In the genomic region with DNA sequence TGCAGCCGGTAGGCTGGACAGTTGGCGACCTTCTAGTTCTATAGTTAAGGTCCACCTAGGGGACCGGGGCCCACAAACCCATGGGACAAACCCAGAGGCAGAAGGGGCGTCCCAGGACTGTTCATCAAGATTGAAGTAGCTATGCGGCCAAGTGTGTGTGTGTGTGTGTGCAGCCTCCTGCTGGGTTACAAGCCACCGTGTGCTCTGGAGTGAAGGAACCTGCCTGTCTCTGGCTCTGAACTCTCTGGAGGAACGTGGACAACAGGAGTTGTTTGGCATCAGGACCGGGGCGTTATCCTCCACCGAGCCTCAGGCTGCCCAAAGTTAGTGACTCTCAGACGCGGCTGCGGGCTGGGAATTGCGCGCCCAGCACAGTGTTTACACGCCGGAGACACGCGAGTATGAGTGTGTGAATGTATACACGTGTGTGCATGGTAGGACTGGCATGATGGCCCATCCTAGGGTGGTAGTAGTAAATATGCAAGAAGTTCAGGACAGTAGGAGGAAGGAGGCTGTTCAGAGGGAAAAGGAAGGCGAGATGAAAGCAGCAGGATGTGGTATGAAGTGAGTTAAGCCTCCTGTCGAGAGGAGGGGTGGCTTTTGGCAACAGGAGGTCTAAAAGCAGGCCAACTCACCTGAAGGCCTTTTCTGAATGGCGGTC, we compare ENCODE assay signal across 8 mouse cellular contexts. TPM values are rescaled to one million over a fixed set of nuclear protein-coding genes. Genes with fewer than 3 reads are reported as not detected.
DNase-seq lines count a peak whose midpoint lies in the region; ATAC-seq and TF ChIP-seq lines count a peak whose summit lies in the region.

No protein-coding gene starts in this region.

- H3K27me3 ChIP-seq in kidney, postnatal 0 days (ENCODE audit: insufficient read depth, low read length) = no peaks in the 10 kb centered on the region
- peaks cover 62% of the 10 kb centered on the region for H3K27me3 ChIP-seq in embryonic facial prominence, embryonic 10.5 days (replicated peaks; ENCODE audit: low read depth, poor library complexity, severe bottlenecking)
- peaks cover 2% of the 10 kb centered on the region; the same call in 1 of the 2 replicates for H3K27me3 ChIP-seq in intestine, postnatal 0 days (replicated peaks; ENCODE audit: control insufficient read depth, insufficient read depth, low read length)
- H3K27me3 ChIP-seq in neural tube, embryonic 12.5 days (replicated peaks) = peaks cover 12% of the 10 kb centered on the region

- no peak for DNase-seq in kidney, postnatal 0 days (ENCODE audit: low spot score)
- no peak for DNase-seq in kidney, postnatal 25 days
- no peak for DNase-seq in embryonic facial prominence, embryonic 10.5 days (ENCODE audit: low spot score)
- DNase-seq in right cerebral cortex, postnatal 14 days = no peak
- DNase-seq in urinary bladder, postnatal 25 days (ENCODE audit: low spot score) = no peak
- no peak for DNase-seq in adrenal gland, postnatal 14 days

- H3K9ac ChIP-seq in kidney, postnatal 0 days (ENCODE audit: low read depth, low read length) = 0 out of 2 replicates have a peak overlapping the region, but pooled peaks have one; percentile 37
- H3K9ac ChIP-seq in intestine, postnatal 0 days (ENCODE audit: low read depth, low read length) = 0 out of 2 replicates have a peak overlapping the region, but pooled peaks have one; percentile 31
- H3K9ac ChIP-seq in neural tube, embryonic 12.5 days = 0 out of 2 replicates have a peak overlapping the region, but pooled peaks have one; percentile 44

- no peak for ATAC-seq in kidney, postnatal 0 days (replicated peaks; ENCODE audit: low FRiP score, low read depth)
- ATAC-seq in intestine, postnatal 0 days = no peak
- ATAC-seq in neural tube, embryonic 12.5 days (ENCODE audit: low FRiP score, low read depth) = no peak; the same call in 1 of the 2 replicates

- no peak overlapping the region for H3K27ac ChIP-seq in kidney, postnatal 0 days
- peak overlapping the region; percentile 72 for H3K27ac ChIP-seq in embryonic facial prominence, embryonic 10.5 days (replicated peaks)
- H3K27ac ChIP-seq in intestine, postnatal 0 days (ENCODE audit: low read depth, low read length) = no peak overlapping the region
- H3K27ac ChIP-seq in neural tube, embryonic 12.5 days = no peak overlapping the region

- peak overlapping the region; percentile 78 for H3K4me2 ChIP-seq in kidney, postnatal 0 days (ENCODE audit: low read length)
- peak overlapping the region; percentile 75 for H3K4me2 ChIP-seq in intestine, postnatal 0 days (replicated peaks; ENCODE audit: low read depth)
- peak overlapping the region; percentile 72 for H3K4me2 ChIP-seq in neural tube, embryonic 12.5 days (replicated peaks)

- H3K36me3 ChIP-seq in kidney, postnatal 0 days (ENCODE audit: insufficient read depth, low read length) = no peaks in the 10 kb centered on the region
- H3K36me3 ChIP-seq in embryonic facial prominence, embryonic 10.5 days (replicated peaks) = no peaks in the 10 kb centered on the region
- no peaks in the 10 kb centered on the region for H3K36me3 ChIP-seq in intestine, postnatal 0 days (ENCODE audit: control insufficient read depth, insufficient read depth)
- no peaks in the 10 kb centered on the region for H3K36me3 ChIP-seq in neural tube, embryonic 12.5 days

- peak overlapping the region; percentile 40 for H3K4me3 ChIP-seq in kidney, postnatal 0 days (replicated peaks; ENCODE audit: low read depth, low read length)
- peak overlapping the region; percentile 64 for H3K4me3 ChIP-seq in embryonic facial prominence, embryonic 10.5 days
- H3K4me3 ChIP-seq in intestine, postnatal 0 days (ENCODE audit: low read depth, low read length) = peak overlapping the region; percentile 38
- peak overlapping the region; percentile 43 for H3K4me3 ChIP-seq in neural tube, embryonic 12.5 days

- 25% methylated on average over 23 of the region's 23 CpGs for WGBS in kidney, postnatal 0 days
- WGBS in embryonic facial prominence, embryonic 10.5 days = 36% methylated on average over 23 of the region's 23 CpGs
- 24% methylated on average over 23 of the region's 23 CpGs for WGBS in intestine, postnatal 0 days
- 37% methylated on average over 23 of the region's 23 CpGs for WGBS in neural tube, embryonic 12.5 days

- H3K4me1 ChIP-seq in kidney, postnatal 0 days (replicated peaks; ENCODE audit: insufficient read depth, low read length) = peaks cover 6% of the 10 kb centered on the region; the same call in 1 of the 2 replicates
- peaks cover 18% of the 10 kb centered on the region for H3K4me1 ChIP-seq in embryonic facial prominence, embryonic 10.5 days
- H3K4me1 ChIP-seq in intestine, postnatal 0 days (replicated peaks; ENCODE audit: control insufficient read depth, insufficient read depth, low read length) = peaks cover 4% of the 10 kb centered on the region; the same call in 1 of the 2 replicates
- H3K4me1 ChIP-seq in neural tube, embryonic 12.5 days = peaks cover 8% of the 10 kb centered on the region

- TF ChIP-seq CTCF in kidney, postnatal 0 days (IDR thresholded peaks at IDR 0.05; ENCODE audit: low read depth) = no peak
- no peak for TF ChIP-seq CTCF in intestine, postnatal 0 days (IDR thresholded peaks at IDR 0.05; ENCODE audit: low read depth)

- H3K9me3 ChIP-seq in kidney, postnatal 0 days (replicated peaks; ENCODE audit: low read length) = no peaks in the 10 kb centered on the region
- H3K9me3 ChIP-seq in embryonic facial prominence, embryonic 10.5 days = no peaks in the 10 kb centered on the region
- H3K9me3 ChIP-seq in intestine, postnatal 0 days (ENCODE audit: control insufficient read depth) = no peaks in the 10 kb centered on the region
- no peaks in the 10 kb centered on the region for H3K9me3 ChIP-seq in neural tube, embryonic 12.5 days

RNA-seq across cellular contexts. Expression of a gene that starts 0.6 kb away (rescaled TPM):
- polyA plus RNA-seq in kidney, postnatal 0 days (2015; fragmentation: Nextera tagmentation; extraction: Ambion mirVana) = 0.21 and 0.23 TPM in 2 replicates
- 0.69 and 1.3 TPM in 2 replicates for polyA plus RNA-seq in embryonic facial prominence, embryonic 10.5 days (2016; fragmentation: Nextera tagmentation; extraction: Ambion mirVana)
- polyA plus RNA-seq in intestine, postnatal 0 days (2015; fragmentation: Nextera tagmentation; extraction: Ambion mirVana) = 0.22 and 0.35 TPM in 2 replicates
- polyA plus RNA-seq in neural tube, embryonic 12.5 days (2016; fragmentation: Nextera tagmentation; extraction: Ambion mirVana) = 1.3 TPM in 2 replicates
- 0.67 and 4.2 TPM in 2 replicates for total RNA-seq in adrenal gland, postnatal 14 days (2021)

RNA-seq across cellular contexts. Expression of a gene that starts 31.9 kb away (rescaled TPM):
- 11.0 and 11.8 TPM in 2 replicates for polyA plus RNA-seq in kidney, postnatal 0 days (2015; fragmentation: Nextera tagmentation; extraction: Ambion mirVana)
- polyA plus RNA-seq in embryonic facial prominence, embryonic 10.5 days (2016; fragmentation: Nextera tagmentation; extraction: Ambion mirVana) = 7.4 and 8.2 TPM in 2 replicates
- 8.7 and 8.8 TPM in 2 replicates for polyA plus RNA-seq in intestine, postnatal 0 days (2015; fragmentation: Nextera tagmentation; extraction: Ambion mirVana)
- polyA plus RNA-seq in neural tube, embryonic 12.5 days (2016; fragmentation: Nextera tagmentation; extraction: Ambion mirVana) = 48.0 and 48.2 TPM in 2 replicates
- 7.5 and 8.8 TPM in 2 replicates for total RNA-seq in adrenal gland, postnatal 14 days (2021)
